Mouse (Mus musculus) hindbrain, embryonic 11.5 days (tissue): ENCODE measurements around the gene Gabra5. TPM values are rescaled to one million over a fixed set of nuclear protein-coding genes. Genes with fewer than 3 reads are reported as not detected.

Experiments used
- ATAC-seq: fragments of 200-750 bp; cut with Nextera tagmentation; 2 replicates; pipeline ENCODE4 v1.8.0; 2017; ENCODE audit warnings: mild to moderate bottlenecking, moderate TSS enrichment, moderate library complexity; ENCODE audit not compliant: low FRiP score
- DNase-seq: peaks from one replicate; pipeline ENCODE4 v3.0.0-alpha.2; 2015; ENCODE audit warnings: low spot score
- H3K27ac ChIP-seq: fragments of 300-500 bp; sonication (generic); 2 replicates; pipeline ENCODE4 v1.5.1; 2014; ENCODE audit warnings: mild to moderate bottlenecking, low read depth, low read length
- H3K27me3 ChIP-seq: fragments of 300-500 bp; sonication (generic); 2 replicates; pipeline ENCODE4 v1.6.1; 2014; ENCODE audit warnings: mild to moderate bottlenecking, low read length, moderate library complexity, mixed read lengths; ENCODE audit not compliant: control insufficient read depth, insufficient read depth
- H3K36me3 ChIP-seq: fragments of 300-500 bp; sonication (generic); 2 replicates; pipeline ENCODE4 v1.6.1; 2014; ENCODE audit warnings: mild to moderate bottlenecking, low read length, moderate library complexity, mixed read lengths; ENCODE audit not compliant: control insufficient read depth, insufficient read depth
- H3K4me1 ChIP-seq: fragments of 300-500 bp; sonication (generic); replicated peaks from 2 replicates; pipeline ENCODE4 v1.6.1; 2014; ENCODE audit warnings: low read length, mixed read lengths; ENCODE audit not compliant: control insufficient read depth, insufficient read depth
- H3K4me2 ChIP-seq: fragments of 300-500 bp; sonication (generic); replicated peaks from 2 replicates; pipeline ENCODE4 v1.6.1; 2014; ENCODE audit warnings: mild to moderate bottlenecking, low read depth, low read length
- H3K4me3 ChIP-seq: fragments of 300-500 bp; sonication (generic); 2 replicates; pipeline ENCODE4 v1.5.1; 2014; ENCODE audit warnings: low read depth, low read length
- H3K9ac ChIP-seq: fragments of 300-500 bp; sonication (generic); 2 replicates; pipeline ENCODE4 v1.6.1; 2014; ENCODE audit warnings: low read depth, low read length
- H3K9me3 ChIP-seq: fragments of 300-500 bp; sonication (generic); 2 replicates; pipeline ENCODE4 v1.6.1; 2016; ENCODE audit warnings: low read length; ENCODE audit not compliant: control insufficient read depth
- WGBS: fragments of 180-500 bp; shearing (Covaris S2); extraction: QIAGEN DNeasy Blood & Tissue Kit; methylation state at CpG from one replicate; pipeline ENCODE4 v1.1.7; 2014; 5-methylcytosine and 5-hydroxymethylcytosine counted together
- polyA plus RNA-seq: library from polyadenylated mRNA; unstranded; fragments of >200 nt; fragmentation: Nextera tagmentation; extraction: Ambion mirVana; gene quantifications from 2 replicates; pipeline ENCODE4 v1.2.1, GENCODE M21; 2014

Gabra5 gene
- polyA plus RNA-seq, 1 experiment from 2014 or later = 0.15 TPM

GRCm38 (mm10) chr7:57486907-57487306, 23.0 kb downstream of the Gabra5 start:
- no peak for DNase-seq
- no peaks in the 10 kb centered on the region for H3K9me3 ChIP-seq
- H3K27me3 ChIP-seq = no peaks in the 10 kb centered on the region
- no peaks in the 10 kb centered on the region for H3K36me3 ChIP-seq
- 82% methylated on average over 6 of the region's 6 CpGs for WGBS
- H3K4me2 ChIP-seq = no peak overlapping the region
- no peak overlapping the region for H3K4me3 ChIP-seq
- no peak for ATAC-seq
- no peaks in the 10 kb centered on the region for H3K4me1 ChIP-seq
- no peak overlapping the region for H3K27ac ChIP-seq
- no peak overlapping the region for H3K9ac ChIP-seq

GRCm38 (mm10) chr7:57482896-57483295, 27.0 kb downstream of the Gabra5 start:
- Histone ChIP-seq H3K36me3 (no peaks in the 10 kb centered on the region), H3K4me3 (no peak overlapping the region), H3K27me3 (no peaks in the 10 kb centered on the region), H3K27ac (no peak overlapping the region), H3K4me1 (no peaks in the 10 kb centered on the region), H3K4me2 (no peak overlapping the region), H3K9ac (no peak overlapping the region), H3K9me3 (no peaks in the 10 kb centered on the region)
- ATAC-seq (peak; percentile 47; the same call in 1 of the 2 replicates), DNase-seq (peak; percentile 42)

GRCm38 (mm10) chr7:57473811-57474525, 35.9 kb downstream of the Gabra5 start:
- H3K9me3 ChIP-seq = no peaks in the 10 kb centered on the region
- ATAC-seq (peak; percentile 59), DNase-seq (peak; percentile 57)
- no peak overlapping the region for H3K4me2 ChIP-seq
- no peaks in the 10 kb centered on the region for H3K36me3 ChIP-seq
- no peaks in the 10 kb centered on the region for H3K27me3 ChIP-seq
- H3K4me1 ChIP-seq = no peaks in the 10 kb centered on the region
- H3K9ac ChIP-seq = no peak overlapping the region
- no peak overlapping the region for H3K27ac ChIP-seq
- WGBS = 83% methylated on average over 4 of the region's 4 CpGs
- H3K4me3 ChIP-seq = no peak overlapping the region

- Histone ChIP-seq H3K4me3 (no peak overlapping the region), H3K9me3 (no peaks in the 10 kb centered on the region), H3K4me2 (no peak overlapping the region), H3K27ac (no peak overlapping the region), H3K36me3 (no peaks in the 10 kb centered on the region), H3K9ac (no peak overlapping the region), H3K4me1 (no peaks in the 10 kb centered on the region), H3K27me3 (no peaks in the 10 kb centered on the region)
- WGBS = 90% methylated on average over 1 of the region's 1 CpGs
- DNase-seq = no peak
- ATAC-seq = no peak
Observed at GRCm38 (mm10) chr7:57471316-57471715, 38.5 kb downstream of the Gabra5 start.

GRCm38 (mm10) chr7:57460354-57460753, 49.5 kb downstream of the Gabra5 start:
- ATAC-seq (no peak), DNase-seq (no peak)
- 75% methylated on average over 5 of the region's 5 CpGs for WGBS
- H3K4me3 ChIP-seq = no peak overlapping the region
- H3K9ac ChIP-seq = no peak overlapping the region
- H3K36me3 ChIP-seq = no peaks in the 10 kb centered on the region
- no peak overlapping the region for H3K4me2 ChIP-seq
- no peaks in the 10 kb centered on the region for H3K27me3 ChIP-seq
- H3K4me1 ChIP-seq = no peaks in the 10 kb centered on the region
- H3K27ac ChIP-seq = no peak overlapping the region
- no peaks in the 10 kb centered on the region for H3K9me3 ChIP-seq

- DNase-seq (no peak), ATAC-seq (no peak)
- WGBS = 66% methylated on average over 1 of the region's 1 CpGs
- Histone ChIP-seq H3K4me2 (no peak overlapping the region), H3K36me3 (no peaks in the 10 kb centered on the region), H3K27me3 (no peaks in the 10 kb centered on the region), H3K9ac (no peak overlapping the region), H3K9me3 (no peaks in the 10 kb centered on the region), H3K4me1 (no peaks in the 10 kb centered on the region), H3K27ac (no peak overlapping the region), H3K4me3 (no peak overlapping the region)
Observed at GRCm38 (mm10) chr7:57448239-57448638, 61.6 kb downstream of the Gabra5 start.

GRCm38 (mm10) chr7:57422675-57423074, 87.2 kb downstream of the Gabra5 start:
- H3K4me1 ChIP-seq = no peaks in the 10 kb centered on the region
- WGBS = 81% methylated on average over 1 of the region's 1 CpGs
- no peak for ATAC-seq
- H3K27ac ChIP-seq = no peak overlapping the region
- H3K4me2 ChIP-seq = no peak overlapping the region
- H3K36me3 ChIP-seq = no peaks in the 10 kb centered on the region
- no peak overlapping the region for H3K4me3 ChIP-seq
- H3K9ac ChIP-seq = no peak overlapping the region
- no peaks in the 10 kb centered on the region for H3K27me3 ChIP-seq
- no peak for DNase-seq
- H3K9me3 ChIP-seq = no peaks in the 10 kb centered on the region

GRCm38 (mm10) chr7:57421044-57421443, 88.8 kb downstream of the Gabra5 start:
- Histone ChIP-seq H3K36me3 (no peaks in the 10 kb centered on the region), H3K4me1 (no peaks in the 10 kb centered on the region), H3K27me3 (no peaks in the 10 kb centered on the region), H3K9ac (no peak overlapping the region), H3K9me3 (no peaks in the 10 kb centered on the region), H3K4me2 (no peak overlapping the region), H3K4me3 (no peak overlapping the region), H3K27ac (no peak overlapping the region)
- DNase-seq (no peak), ATAC-seq (no peak)
- 93% methylated on average over 1 of the region's 1 CpGs for WGBS

GRCm38 (mm10) chr7:57419392-57419791, 90.5 kb downstream of the Gabra5 start, which contains the start of gene Gabrb3:
Gene Gabrb3 (plus strand): TSS chr7:57419692.
- no peak for DNase-seq
- ATAC-seq = no peak
- no peak within 1 kb of the TSS for H3K9ac ChIP-seq
- no peak within 1 kb of the TSS for H3K4me2 ChIP-seq
- no peak within 1 kb of the TSS for H3K4me3 ChIP-seq
- H3K36me3 ChIP-seq = no peaks in the 10 kb centered on the region
- no peaks in the 10 kb centered on the region for H3K9me3 ChIP-seq
- H3K27ac ChIP-seq = no peak within 1 kb of the TSS
- 89% methylated on average over 2 of the region's 2 CpGs for WGBS
- H3K4me1 ChIP-seq = no peaks in the 10 kb centered on the region
- H3K27me3 ChIP-seq = no peaks in the 10 kb centered on the region
